Mouse (Mus musculus): ENCODE results near the gene Adam1a.
"Not testable (repeated sequence)": the region's sequence is repeated elsewhere in the genome, so short reads cannot be mapped to it uniquely, and the experiment has no call there.

Adam1a gene

DNA sequence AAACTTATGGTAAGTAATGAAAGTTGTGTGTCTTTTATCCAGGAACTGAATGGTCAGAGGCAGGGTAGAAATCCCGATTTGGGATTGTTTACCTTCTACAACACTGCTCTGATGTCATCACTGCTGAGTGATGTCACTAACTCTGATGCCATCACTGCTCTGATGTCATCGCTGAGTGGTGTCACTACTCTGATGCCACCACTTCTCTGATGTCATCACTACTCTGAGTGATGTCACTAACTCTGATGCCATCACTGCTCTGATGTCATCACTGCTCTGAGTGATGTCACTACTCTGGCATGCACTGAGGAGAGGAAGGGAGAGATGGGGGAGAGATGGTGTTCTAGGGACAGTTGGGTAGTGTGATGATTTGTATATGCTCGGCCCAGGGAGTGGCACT, 17.2 kb upstream of the Adam1a start:
- no peak for DNase-seq

- no peak for DNase-seq
These were observed 3.9 kb upstream of the Adam1a start for GRCm38 (mm10) chr5:121549196-121549595.

GRCm38 (mm10) chr5:121547084-121547483, 1.8 kb upstream of the Adam1a start:
- no peak for DNase-seq

GRCm38 (mm10) chr5:121546530-121546895, 1.2 kb upstream of the Adam1a start:
- peak; percentile 82 for DNase-seq

GRCm38 (mm10) chr5:121545793-121546529, 679 bp upstream of the Adam1a start, which contains the start of gene Mapkapk5:
Gene Mapkapk5, minus strand, starts transcription at chr5:121545905.
- peak; percentile 98 for DNase-seq

DNA sequence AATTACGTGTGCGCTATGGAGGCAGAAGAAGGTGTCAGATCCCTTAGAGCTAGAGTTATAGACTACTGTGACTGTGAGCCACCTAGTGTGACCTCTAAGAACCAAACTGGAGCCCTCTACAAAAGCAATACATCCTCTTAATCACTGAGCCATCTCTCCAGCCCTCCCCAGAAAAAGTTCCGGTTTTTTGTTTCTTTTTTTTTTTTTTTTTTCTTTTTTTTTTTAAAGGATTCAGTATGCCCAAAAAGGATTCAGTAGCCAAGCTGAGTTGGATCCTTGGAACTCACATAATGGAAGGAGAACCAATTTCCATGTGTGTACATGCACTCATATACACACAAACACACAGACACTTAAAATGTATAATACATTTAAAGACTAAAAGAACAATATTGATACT, 1.9 kb downstream of the Adam1a start:
- DNase-seq, result no peak

DNA sequence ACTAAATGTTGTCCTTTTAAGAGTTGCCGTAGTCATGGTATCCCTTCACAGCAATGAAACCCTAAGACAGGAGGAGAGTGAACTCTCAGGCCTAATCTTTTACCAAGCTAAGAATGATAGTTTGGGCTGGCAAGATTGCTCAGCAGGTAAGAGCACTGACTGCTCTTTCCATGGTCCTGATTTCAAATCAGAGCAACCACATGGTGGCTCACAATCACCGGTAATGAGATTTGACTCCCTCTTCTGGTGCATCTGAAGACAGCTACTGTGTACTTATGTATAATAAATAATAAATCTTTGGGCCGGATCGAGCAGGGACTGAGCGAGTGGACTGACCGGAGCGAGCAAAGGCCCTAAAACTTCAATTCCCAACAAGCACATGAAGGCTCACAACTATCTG, 4.0 kb downstream of the Adam1a start:
- no peak for DNase-seq

GRCm38 (mm10) chr5:121540066-121540465, 5.2 kb downstream of the Adam1a start:
- DNase-seq, result no peak

DNA sequence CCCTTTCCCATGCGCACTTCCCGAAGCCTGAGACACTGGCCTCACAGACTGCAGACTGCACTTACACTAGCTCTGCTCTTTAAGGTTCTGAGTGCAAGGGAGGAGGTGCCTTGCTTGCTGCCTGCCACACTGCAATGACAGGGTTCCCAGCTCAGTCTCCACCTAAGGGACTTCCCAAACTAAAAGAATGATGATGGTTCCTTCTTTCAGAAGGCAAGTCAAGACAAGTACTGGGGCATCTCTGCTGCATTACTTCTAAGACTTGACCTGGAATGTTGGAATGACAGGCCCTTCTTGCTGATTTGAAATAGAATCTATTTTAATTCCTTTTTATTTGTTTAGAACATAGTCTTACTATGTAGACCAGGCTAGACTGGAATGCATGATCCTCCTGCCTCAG, 7.7 kb downstream of the Adam1a start:
- no peak for DNase-seq

DNA sequence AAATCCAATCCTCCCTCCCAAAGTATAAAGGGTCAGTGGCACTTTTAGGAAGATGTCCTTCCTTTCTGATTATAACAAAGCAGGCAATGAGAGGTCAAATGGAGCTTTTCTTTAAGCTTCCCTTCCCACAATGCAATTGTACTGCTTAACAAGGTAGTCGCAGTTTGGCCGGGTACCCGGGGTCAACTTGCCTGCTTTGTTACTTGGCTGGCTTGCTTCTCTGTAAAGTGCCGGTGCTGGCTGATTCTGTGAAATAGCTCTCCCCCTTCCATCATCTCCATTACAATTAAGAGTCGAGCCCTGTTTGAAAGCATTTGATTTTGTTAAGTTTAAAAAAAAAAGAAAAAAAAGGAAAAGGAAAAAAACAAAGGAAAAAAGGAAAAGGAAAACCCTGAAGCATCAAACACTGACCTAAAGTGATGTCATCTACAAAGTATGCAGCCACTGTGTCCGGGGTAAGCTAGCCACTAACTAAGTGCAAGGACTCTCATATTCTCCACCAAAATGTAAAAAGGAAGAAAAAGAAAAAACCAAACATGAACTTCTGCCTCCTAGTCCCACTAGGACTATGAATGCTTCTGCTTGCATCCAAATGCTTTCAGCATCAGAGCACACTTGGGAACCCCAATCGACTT, 8.2 kb downstream of the Adam1a start:
- no peak for DNase-seq

- DNase-seq, result no peak
These were observed 10.2 kb downstream of the Adam1a start for GRCm38 (mm10) chr5:121535116-121535515.

DNA sequence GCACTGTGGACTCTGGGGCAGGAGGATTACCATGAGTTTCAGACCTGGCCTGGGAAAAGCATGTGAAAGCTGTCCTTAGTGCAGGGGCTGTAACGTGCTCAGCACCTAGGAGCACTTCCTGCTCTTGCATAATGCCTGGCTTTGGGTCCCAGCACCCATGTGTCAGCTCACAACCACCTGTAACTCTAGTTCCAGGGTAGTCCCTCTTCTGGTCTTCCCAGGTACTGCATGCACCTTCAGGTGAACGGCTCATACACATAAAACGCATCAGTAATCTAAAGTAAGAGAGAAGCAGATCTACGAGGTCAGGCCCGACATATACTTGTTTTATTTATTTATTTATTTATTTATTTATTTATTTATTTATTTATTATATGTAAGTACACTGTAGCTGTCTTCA, 10.8 kb downstream of the Adam1a start:
- peak; percentile 31 for DNase-seq

- no peak for DNase-seq
These were observed 18.3 kb downstream of the Adam1a start for GRCm38 (mm10) chr5:121526961-121527360.

DNA sequence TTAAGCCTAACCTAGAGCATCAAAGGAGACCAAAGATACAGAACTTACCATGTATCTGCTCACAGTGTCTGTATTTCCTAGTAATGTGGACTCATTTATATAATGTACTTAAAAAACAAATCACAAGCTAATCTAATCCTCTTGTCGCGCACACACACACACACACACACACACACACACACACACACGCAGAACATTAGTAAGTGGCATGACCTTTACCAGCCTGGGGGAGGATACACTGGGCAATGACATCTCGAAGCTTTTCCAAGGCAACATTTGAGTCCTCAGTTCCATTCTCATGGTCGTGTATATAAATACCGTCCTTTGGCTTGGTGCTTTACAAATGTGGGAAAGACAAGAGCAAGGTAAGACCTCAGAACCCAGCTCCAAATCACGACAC, 18.8 kb downstream of the Adam1a start:
- no peak for DNase-seq

DNA sequence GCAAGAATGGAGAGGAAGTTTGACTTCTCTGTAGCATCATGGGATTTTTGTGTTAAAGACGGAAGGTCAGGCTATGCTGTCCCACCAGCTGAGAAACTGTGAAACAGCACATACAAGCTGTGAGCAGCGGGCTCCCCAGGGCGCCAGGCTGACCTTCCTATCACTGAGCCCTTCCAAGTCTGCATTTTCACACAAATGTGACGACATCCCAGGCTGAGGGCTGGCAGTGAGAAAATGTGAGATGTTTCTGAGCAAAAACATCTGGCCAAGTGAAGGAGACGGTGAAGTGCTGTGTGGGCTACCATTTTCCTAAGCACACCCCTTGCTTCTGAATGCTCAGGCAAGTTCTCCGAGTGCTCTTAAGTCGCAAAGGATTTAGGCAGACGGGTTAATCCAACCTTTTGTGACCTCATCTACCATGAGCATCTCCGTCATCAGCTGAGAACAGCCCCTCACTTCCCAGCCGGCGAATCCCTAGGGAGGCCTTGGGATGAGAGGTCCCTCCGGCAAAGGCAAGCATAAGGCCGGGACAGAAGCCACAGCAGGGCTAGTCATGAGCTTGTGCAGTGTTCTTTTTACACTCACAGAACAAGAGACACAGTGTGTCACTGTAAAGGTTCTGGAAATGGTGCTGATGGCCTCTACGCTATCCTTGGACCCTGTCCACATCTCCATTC, 19.4 kb downstream of the Adam1a start:
- DNase-seq, result no peak

- not testable (repeated sequence) for DNase-seq
These were observed 25.5 kb downstream of the Adam1a start for GRCm38 (mm10) chr5:121519758-121520157.

DNA sequence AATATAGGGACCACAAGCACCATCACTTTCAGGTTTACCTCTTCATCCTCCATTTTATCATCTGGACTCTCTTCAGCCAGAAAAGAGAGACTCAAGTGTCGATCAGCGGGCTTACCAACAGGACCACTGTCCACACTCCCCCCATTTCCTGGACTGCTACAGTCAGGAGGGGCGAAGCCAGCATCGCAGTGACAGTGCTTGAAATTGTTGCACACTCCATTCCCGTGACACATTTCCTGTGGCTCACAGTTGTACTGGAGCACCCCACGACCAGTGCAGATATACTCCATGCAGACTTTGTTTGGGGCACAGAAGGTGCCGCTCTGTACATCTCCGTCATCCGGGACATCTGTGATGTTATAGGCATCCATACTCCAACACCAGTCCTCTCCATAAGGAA, 26.3 kb downstream of the Adam1a start:
- DNase-seq, result no peak

DNA sequence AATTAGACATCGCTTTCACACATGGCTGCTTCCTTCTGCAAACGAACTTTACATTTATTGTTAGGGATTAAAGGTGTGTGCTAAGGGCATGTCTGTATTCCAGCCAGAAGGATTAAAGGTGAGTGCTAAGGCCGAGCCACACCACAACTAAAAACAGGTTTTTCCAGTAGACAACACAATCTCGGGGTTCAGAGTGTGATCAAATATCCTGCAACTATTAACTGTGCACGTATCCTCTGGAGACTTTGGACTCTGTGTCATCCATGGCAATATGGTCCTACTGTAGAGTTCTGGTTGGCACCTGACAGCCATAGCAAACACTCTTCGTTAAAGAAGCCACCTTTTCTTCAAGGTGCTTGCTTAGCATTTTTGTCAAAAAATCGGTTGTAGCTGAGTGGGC, 35.3 kb downstream of the Adam1a start:
- no peak for DNase-seq

- DNase-seq, result no peak
These were observed 38.4 kb downstream of the Adam1a start for GRCm38 (mm10) chr5:121506846-121507245.

DNA sequence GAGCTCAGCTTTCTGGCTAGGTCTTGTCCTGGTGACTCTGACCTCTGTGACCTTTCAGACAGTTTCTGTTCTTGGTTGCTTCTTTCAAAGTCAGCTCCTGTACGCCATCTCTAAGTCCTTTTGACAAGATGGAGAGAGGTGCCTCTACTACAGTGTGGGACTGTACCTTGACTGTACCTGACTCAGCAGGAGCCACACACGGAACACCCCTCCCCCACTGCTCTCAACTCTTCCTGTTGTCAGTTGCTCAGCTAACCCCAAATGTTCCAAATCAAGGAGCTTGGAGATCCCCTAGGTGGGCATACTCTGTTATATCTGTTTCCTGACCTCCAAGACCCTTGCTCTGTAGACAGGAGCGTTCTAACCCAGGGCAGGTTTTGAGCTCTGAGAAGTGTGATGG, 42.1 kb downstream of the Adam1a start, which contains the start of gene Adam1b:
Gene Adam1b, minus strand, starts transcription at position 205 of the 400 bp plus-strand sequence.
- no peak for DNase-seq

GRCm38 (mm10) chr5:121501424-121501996, 43.8 kb downstream of the Adam1a start:
- DNase-seq, result not testable (repeated sequence)

- DNase-seq, result no peak
These were observed 44.6 kb downstream of the Adam1a start for GRCm38 (mm10) chr5:121500719-121501118.

- DNase-seq, result no peak
These were observed 52.0 kb downstream of the Adam1a start for GRCm38 (mm10) chr5:121493305-121493704.

DNA sequence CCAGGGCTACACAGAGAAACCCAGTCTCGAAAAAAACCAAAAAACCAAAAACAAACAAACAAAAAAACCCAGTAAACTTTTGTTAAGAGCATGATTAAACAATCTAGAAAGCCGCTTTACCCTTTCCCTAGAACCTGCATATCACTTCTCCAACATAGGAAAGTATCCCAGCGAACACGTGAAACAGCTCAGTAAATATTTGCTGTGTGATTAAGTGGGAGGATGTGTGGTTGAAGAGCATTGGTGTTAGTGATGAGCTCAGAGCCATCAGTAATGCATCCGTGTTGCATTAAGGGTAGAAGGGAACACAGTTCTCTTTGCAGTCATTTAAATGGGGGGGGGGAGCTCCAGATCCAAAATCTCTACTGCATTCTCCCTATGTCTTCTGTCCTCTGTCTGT, 60.5 kb downstream of the Adam1a start:
- no peak for DNase-seq

Data from kidney, postnatal 10 days (tissue).